Mouse (Mus musculus) neural tube, embryonic 13.5 days (tissue): ENCODE results near the gene Ube2l3. TPM values are rescaled to one million over a fixed set of nuclear protein-coding genes. Genes with fewer than 3 reads are reported as not detected.

ENCODE experiments used
- ATAC-seq: fragments of 200-750 bp; cut with Nextera tagmentation; 2 replicates; pipeline ENCODE4 v1.8.0; 2017; ENCODE audit warnings: low read depth, mild to moderate bottlenecking, moderate TSS enrichment, moderate library complexity
- H3K27ac ChIP-seq: fragments of 300-500 bp; sonication (generic); replicated peaks from 2 replicates; pipeline ENCODE4 v1.5.1; 2015; ENCODE audit warnings: moderate library complexity, mild to moderate bottlenecking, inconsistent platforms
- H3K27me3 ChIP-seq: fragments of 300-500 bp; sonication (generic); 2 replicates; pipeline ENCODE4 v1.6.1; 2015; ENCODE audit warnings: mild to moderate bottlenecking, inconsistent platforms
- H3K36me3 ChIP-seq: fragments of 300-500 bp; sonication (generic); 2 replicates; pipeline ENCODE4 v1.6.1; 2015; ENCODE audit warnings: mild to moderate bottlenecking, inconsistent platforms
- H3K4me1 ChIP-seq: fragments of 300-500 bp; sonication (generic); replicated peaks from 2 replicates; pipeline ENCODE4 v1.6.1; 2015; ENCODE audit warnings: inconsistent platforms
- H3K4me2 ChIP-seq: fragments of 300-500 bp; sonication (generic); 2 replicates; pipeline ENCODE4 v1.6.1; 2015; ENCODE audit warnings: inconsistent platforms, mild to moderate bottlenecking, moderate library complexity
- H3K4me3 ChIP-seq: fragments of 300-500 bp; sonication (generic); 2 replicates; pipeline ENCODE4 v1.5.1; 2015; ENCODE audit warnings: mild to moderate bottlenecking, inconsistent platforms
- H3K9ac ChIP-seq: fragments of 300-500 bp; sonication (generic); 2 replicates; pipeline ENCODE4 v1.6.1; 2015; ENCODE audit warnings: moderate library complexity, mild to moderate bottlenecking, inconsistent platforms
- H3K9me3 ChIP-seq: fragments of 300-500 bp; sonication (generic); 2 replicates; pipeline ENCODE4 v1.6.1; 2016; ENCODE audit warnings: inconsistent platforms
- WGBS: fragments of 180-500 bp; shearing (Covaris S2); methylation state at CpG from one replicate; pipeline ENCODE4 v1.1.7; 2015; 5-methylcytosine and 5-hydroxymethylcytosine counted together
- polyA plus RNA-seq: library from polyadenylated mRNA; unstranded; fragments of >200 nt; fragmentation: Nextera tagmentation; extraction: Ambion mirVana; gene quantifications from 2 replicates; pipeline ENCODE4 v1.2.1, GENCODE M21; 2015

Gene Ube2l3
- polyA plus RNA-seq, 1 experiment from 2014 or later: 326 TPM

- H3K27ac ChIP-seq: peak within 1 kb of the TSS; percentile 87
- H3K36me3 ChIP-seq: no peaks in the 10 kb centered on the region
- under 1% methylated on average over 47 of the region's 47 CpGs for WGBS
- H3K4me2 ChIP-seq: peak within 1 kb of the TSS; percentile 97
- peak; percentile 99 for ATAC-seq
- no peaks in the 10 kb centered on the region for H3K9me3 ChIP-seq
- H3K4me3 ChIP-seq: peak within 1 kb of the TSS; percentile 76
- peak within 1 kb of the TSS; percentile 80 for H3K9ac ChIP-seq
- no peaks in the 10 kb centered on the region for H3K27me3 ChIP-seq
- H3K4me1 ChIP-seq: peaks cover 22% of the 10 kb centered on the region
Measured at GRCm38 (mm10) chr16:17132089-17132905, 70.2 kb downstream of the Ube2l3 start, which contains the start of gene Sdf2l1. Sdf2l1 (minus strand) TSS chr16:17132383.

- Histone ChIP-seq H3K4me1 (peaks cover 22% of the 10 kb centered on the region), H3K4me3 (peak overlapping the region; percentile 76), H3K4me2 (peak overlapping the region; percentile 97), H3K36me3 (no peaks in the 10 kb centered on the region), H3K27ac (peak overlapping the region; percentile 87), H3K9me3 (no peaks in the 10 kb centered on the region), H3K27me3 (no peaks in the 10 kb centered on the region), H3K9ac (peak overlapping the region; percentile 80)
- peak; percentile 15 for ATAC-seq
- 3% methylated on average over 43 of the region's 43 CpGs for whole genome bisulfite sequencing
Measured at GRCm38 (mm10) chr16:17131191-17132088, 71.0 kb downstream of the Ube2l3 start.

- Histone ChIP-seq H3K9ac (no peak overlapping the region), H3K36me3 (no peaks in the 10 kb centered on the region), H3K27me3 (no peaks in the 10 kb centered on the region), H3K27ac (no peak overlapping the region), H3K4me1 (peaks cover 46% of the 10 kb centered on the region), H3K4me3 (no peak overlapping the region), H3K9me3 (no peaks in the 10 kb centered on the region), H3K4me2 (no peak overlapping the region)
- 96% methylated on average over 1 of the region's 1 CpGs for WGBS
- ATAC-seq: no peak
Measured at GRCm38 (mm10) chr16:17127292-17127691, 75.2 kb downstream of the Ube2l3 start.

GRCm38 (mm10) chr16:17124871-17125520 is 77.5 kb downstream of the Ube2l3 start, which contains the start of gene 2610318N02Rik:
2610318N02Rik (minus strand) TSS chr16:17125167.
- H3K9ac ChIP-seq: peak within 1 kb of the TSS; percentile 73
- WGBS: under 1% methylated on average over 25 of the region's 25 CpGs
- no peaks in the 10 kb centered on the region for H3K36me3 ChIP-seq
- peak within 1 kb of the TSS; percentile 49 for H3K4me3 ChIP-seq
- peak within 1 kb of the TSS; percentile 35 for H3K27ac ChIP-seq
- peaks cover 45% of the 10 kb centered on the region for H3K4me1 ChIP-seq
- H3K27me3 ChIP-seq: no peaks in the 10 kb centered on the region
- no peaks in the 10 kb centered on the region for H3K9me3 ChIP-seq
- peak within 1 kb of the TSS; percentile 82 for H3K4me2 ChIP-seq
- peak; percentile 92 for ATAC-seq

GRCm38 (mm10) chr16:17124119-17124870 is 78.2 kb downstream of the Ube2l3 start:
- H3K36me3 ChIP-seq: no peaks in the 10 kb centered on the region
- peak overlapping the region; percentile 73 for H3K9ac ChIP-seq
- WGBS: 3% methylated on average over 22 of the region's 22 CpGs
- no peaks in the 10 kb centered on the region for H3K27me3 ChIP-seq
- ATAC-seq: peak; percentile 40
- no peaks in the 10 kb centered on the region for H3K9me3 ChIP-seq
- H3K4me3 ChIP-seq: peak overlapping the region; percentile 49
- peak overlapping the region; percentile 82 for H3K4me2 ChIP-seq
- peaks cover 45% of the 10 kb centered on the region for H3K4me1 ChIP-seq
- peak overlapping the region; percentile 35 for H3K27ac ChIP-seq

- Histone ChIP-seq H3K9ac (peak overlapping the region; percentile 22; the same call in 1 of the 2 replicates), H3K4me2 (peak overlapping the region; percentile 33), H3K9me3 (no peaks in the 10 kb centered on the region), H3K4me1 (peaks cover 45% of the 10 kb centered on the region), H3K36me3 (peaks cover 10% of the 10 kb centered on the region; the same call in 1 of the 2 replicates), H3K27ac (no peak overlapping the region), H3K27me3 (no peaks in the 10 kb centered on the region), H3K4me3 (peak overlapping the region; percentile 9; the same call in 1 of the 2 replicates)
- no peak for ATAC-seq
- WGBS: 57% methylated on average over 14 of the region's 14 CpGs
Measured at GRCm38 (mm10) chr16:17121569-17121968, 80.9 kb downstream of the Ube2l3 start.

GRCm38 (mm10) chr16:17117309-17117799 is 85.1 kb downstream of the Ube2l3 start:
- H3K9ac ChIP-seq: no peak overlapping the region
- peaks cover 15% of the 10 kb centered on the region for H3K4me1 ChIP-seq
- 85% methylated on average over 5 of the region's 5 CpGs for WGBS
- ATAC-seq: no peak
- no peak overlapping the region for H3K4me3 ChIP-seq
- H3K9me3 ChIP-seq: no peaks in the 10 kb centered on the region
- H3K27ac ChIP-seq: no peak overlapping the region
- peaks cover 26% of the 10 kb centered on the region for H3K36me3 ChIP-seq
- no peaks in the 10 kb centered on the region for H3K27me3 ChIP-seq
- no peak overlapping the region for H3K4me2 ChIP-seq

- peaks cover 35% of the 10 kb centered on the region for H3K36me3 ChIP-seq
- H3K27me3 ChIP-seq: no peaks in the 10 kb centered on the region
- H3K9me3 ChIP-seq: no peaks in the 10 kb centered on the region
- ATAC-seq: peak; percentile 83
- peaks cover 13% of the 10 kb centered on the region for H3K4me1 ChIP-seq
- peak within 1 kb of the TSS; percentile 86 for H3K4me3 ChIP-seq
- peak within 1 kb of the TSS; percentile 66 for H3K27ac ChIP-seq
- H3K9ac ChIP-seq: peak within 1 kb of the TSS; percentile 79
- WGBS: 8% methylated on average over 37 of the region's 38 CpGs
- H3K4me2 ChIP-seq: peak within 1 kb of the TSS; percentile 70
Measured at GRCm38 (mm10) chr16:17110771-17111743, 91.4 kb downstream of the Ube2l3 start, which contains the start of gene Ppil2. Ppil2 (minus strand) TSS chr16:17111257.

- Histone ChIP-seq H3K27ac (no peak overlapping the region), H3K9me3 (no peaks in the 10 kb centered on the region), H3K4me3 (no peak overlapping the region), H3K4me1 (peaks cover 14% of the 10 kb centered on the region), H3K36me3 (peaks cover 80% of the 10 kb centered on the region), H3K9ac (no peak overlapping the region), H3K4me2 (no peak overlapping the region), H3K27me3 (no peaks in the 10 kb centered on the region)
- no peak for ATAC-seq
- WGBS: 91% methylated on average over 4 of the region's 4 CpGs
Measured at GRCm38 (mm10) chr16:17104600-17104999, 97.8 kb downstream of the Ube2l3 start.

GRCm38 (mm10) chr16:17102630-17103220 is 99.7 kb downstream of the Ube2l3 start:
- no peak overlapping the region for H3K4me2 ChIP-seq
- peaks cover 92% of the 10 kb centered on the region for H3K36me3 ChIP-seq
- H3K9ac ChIP-seq: no peak overlapping the region
- H3K4me1 ChIP-seq: peaks cover 12% of the 10 kb centered on the region; the same call in 1 of the 2 replicates
- no peak overlapping the region for H3K27ac ChIP-seq
- no peaks in the 10 kb centered on the region for H3K27me3 ChIP-seq
- H3K4me3 ChIP-seq: no peak overlapping the region
- no peaks in the 10 kb centered on the region for H3K9me3 ChIP-seq
- peak; percentile 51; the same call in 1 of the 2 replicates for ATAC-seq
- WGBS: 72% methylated on average over 7 of the region's 7 CpGs
